Mouse (Mus musculus) NIH3T3 (cell line): ENCODE data around the gene Efcab6.
"Not testable (repeated sequence)": the region's sequence is repeated elsewhere in the genome, so short reads cannot be mapped to it uniquely, and the experiment has no call there.

Experiments
- DNase-seq: peaks from one replicate; pipeline ENCODE4 v3.0.0-alpha.2; 2012; ENCODE audit warnings: low read depth

The Efcab6 gene

GRCm38 (mm10) chr15:84065140-84065539 is at the start of gene Efcab6:
Gene Efcab6 (minus strand): TSS chr15:84065379.
- no peak for DNase-seq

- no peak for DNase-seq
Measured at GRCm38 (mm10) chr15:84113873-84114272, 48.7 kb upstream of the Efcab6 start.

- peak; percentile 54 for DNase-seq
Measured at GRCm38 (mm10) chr15:84108899-84109298, 43.7 kb upstream of the Efcab6 start.

GRCm38 (mm10) chr15:84105924-84106500 is 40.8 kb upstream of the Efcab6 start:
- DNase-seq: no peak

- no peak for DNase-seq
Measured at GRCm38 (mm10) chr15:84105105-84105923, 40.1 kb upstream of the Efcab6 start, which contains the start of gene Sult4a1. Gene Sult4a1 (minus strand): TSS chr15:84105754.

GRCm38 (mm10) chr15:84104626-84105025 is 39.4 kb upstream of the Efcab6 start:
- no peak for DNase-seq

- DNase-seq: not testable (repeated sequence)
Measured at GRCm38 (mm10) chr15:84097536-84097935, 32.4 kb upstream of the Efcab6 start.

GRCm38 (mm10) chr15:84096051-84096450 is 30.9 kb upstream of the Efcab6 start:
- DNase-seq: no peak

- no peak for DNase-seq
Measured at GRCm38 (mm10) chr15:84094921-84095320, 29.7 kb upstream of the Efcab6 start.

- no peak for DNase-seq
Measured at GRCm38 (mm10) chr15:84086775-84087174, 21.6 kb upstream of the Efcab6 start.

- peak; percentile 32 for DNase-seq
Measured at GRCm38 (mm10) chr15:84086364-84086763, 21.2 kb upstream of the Efcab6 start.

- DNase-seq: no peak
Measured at GRCm38 (mm10) chr15:84080069-84080468, 14.9 kb upstream of the Efcab6 start.

- DNase-seq: no peak
Measured at GRCm38 (mm10) chr15:84079519-84079918, 14.3 kb upstream of the Efcab6 start.

- DNase-seq: no peak
Measured at GRCm38 (mm10) chr15:84078667-84079066, 13.5 kb upstream of the Efcab6 start.

- no peak for DNase-seq
Measured at GRCm38 (mm10) chr15:84077151-84077550, 12.0 kb upstream of the Efcab6 start.

GRCm38 (mm10) chr15:84074705-84075185 is 9.6 kb upstream of the Efcab6 start:
- DNase-seq: no peak

- DNase-seq: peak; percentile 77
Measured at GRCm38 (mm10) chr15:84073911-84074704, 8.9 kb upstream of the Efcab6 start.

- no peak for DNase-seq
Measured at GRCm38 (mm10) chr15:84073058-84073457, 7.9 kb upstream of the Efcab6 start.

- DNase-seq: peak; percentile 55
Measured at GRCm38 (mm10) chr15:84072226-84072625, 7.0 kb upstream of the Efcab6 start.

- no peak for DNase-seq
Measured at GRCm38 (mm10) chr15:84070116-84070676, 5.0 kb upstream of the Efcab6 start.

- DNase-seq: no peak
Measured at GRCm38 (mm10) chr15:84069455-84070050, 4.4 kb upstream of the Efcab6 start.

- DNase-seq: no peak
Measured at GRCm38 (mm10) chr15:84065701-84066100, 522 bp upstream of the Efcab6 start.
